Mouse (Mus musculus): ENCODE measurements around the gene 4932438H23Rik. TPM values are rescaled to one million over a fixed set of nuclear protein-coding genes. Genes with fewer than 3 reads are reported as not detected.

The 4932438H23Rik gene
- polyA plus RNA-seq (2014; fragmentation: Nextera tagmentation; extraction: Ambion mirVana) = 0.11 TPM in 1 of 2 replicates, not detected in the other

DNA sequence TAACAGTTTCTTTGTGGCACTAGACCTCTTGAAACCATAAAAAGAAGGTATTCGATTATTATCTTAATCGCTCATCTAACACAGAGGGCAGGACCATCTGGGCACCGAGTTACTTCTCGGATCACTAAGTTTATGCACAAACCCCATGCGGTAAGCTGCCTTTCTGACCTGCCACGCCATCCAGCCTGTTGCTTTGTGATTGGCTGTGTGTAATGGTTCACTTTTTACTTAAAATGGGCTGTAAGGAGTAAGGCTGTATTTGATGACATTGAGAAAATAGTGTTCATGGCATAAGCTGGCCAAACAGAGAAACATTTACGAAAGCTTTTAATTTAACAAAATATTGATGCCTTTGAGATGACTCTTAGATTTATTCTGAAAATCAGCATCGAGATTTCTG lies at the start of gene 4932438H23Rik:
4932438H23Rik (minus strand) TSS at position 101 of the 400 bp plus-strand sequence.
- H3K36me3 ChIP-seq (ENCODE audit: insufficient read depth) = no peaks in the 10 kb centered on the region
- WGBS = 80% methylated on average over 8 of the region's 8 CpGs
- H3K4me2 ChIP-seq = no peak within 1 kb of the TSS
- no peak for TF ChIP-seq CTCF (IDR thresholded peaks at IDR 0.05; ENCODE audit: low read depth)
- no peak within 1 kb of the TSS for H3K27ac ChIP-seq (ENCODE audit: low read depth)
- no peaks in the 10 kb centered on the region for H3K4me1 ChIP-seq (ENCODE audit: insufficient read depth)
- no peak within 1 kb of the TSS for H3K9ac ChIP-seq
- no peaks in the 10 kb centered on the region for H3K9me3 ChIP-seq (ENCODE audit: low read depth, low read length)
- H3K27me3 ChIP-seq (ENCODE audit: insufficient read depth, low read length) = no peaks in the 10 kb centered on the region
- no peak within 1 kb of the TSS for H3K4me3 ChIP-seq (ENCODE audit: low read depth, low read length)
- DNase-seq (no peak), ATAC-seq (ENCODE audit: insufficient read depth) (no peak)

DNA sequence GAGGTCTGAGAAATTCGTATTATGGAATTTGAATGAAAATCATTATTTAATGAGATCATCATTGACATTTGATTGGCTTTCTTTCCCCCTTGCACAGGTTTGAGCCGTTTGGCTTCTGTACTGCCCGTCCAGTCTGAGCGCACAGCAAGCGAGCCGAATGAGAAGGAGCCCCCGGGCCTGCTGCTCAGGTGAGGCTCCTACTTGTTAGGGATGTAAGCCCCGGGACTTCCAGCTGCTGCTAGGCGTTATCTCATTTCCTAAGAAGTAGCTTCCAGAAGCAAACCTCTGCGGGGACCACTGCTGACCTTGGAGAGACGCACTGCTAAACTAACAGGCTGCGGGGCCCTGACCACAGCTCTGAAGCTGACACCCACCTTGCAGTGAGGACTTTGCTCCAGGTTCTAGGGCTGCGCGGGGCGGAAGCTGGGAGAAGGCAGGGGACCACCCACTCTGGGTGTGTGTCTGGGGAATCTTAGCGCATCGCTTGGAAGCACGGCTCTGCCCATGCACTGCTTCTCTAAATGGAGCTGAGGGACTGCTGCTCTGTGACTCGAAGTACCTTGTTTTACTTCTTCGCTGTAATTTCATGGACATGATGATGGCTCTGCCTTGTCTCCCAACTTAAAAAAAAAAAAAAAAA lies 46.2 kb upstream of the 4932438H23Rik start:
- TF ChIP-seq CTCF (IDR thresholded peaks at IDR 0.05; ENCODE audit: low read depth) = no peak
- H3K27ac ChIP-seq (ENCODE audit: low read depth) = no peak overlapping the region
- DNase-seq (no peak), ATAC-seq (ENCODE audit: insufficient read depth) (no peak)
- H3K27me3 ChIP-seq (ENCODE audit: insufficient read depth, low read length) = peaks cover 29% of the 10 kb centered on the region; the same call in 1 of the 2 replicates
- H3K4me1 ChIP-seq (ENCODE audit: insufficient read depth) = no peaks in the 10 kb centered on the region
- H3K36me3 ChIP-seq (ENCODE audit: insufficient read depth) = no peaks in the 10 kb centered on the region
- no peak overlapping the region for H3K9ac ChIP-seq
- H3K9me3 ChIP-seq (ENCODE audit: low read depth, low read length) = peaks cover 5% of the 10 kb centered on the region; the same call in 1 of the 2 replicates
- H3K4me3 ChIP-seq (ENCODE audit: low read depth, low read length) = no peak overlapping the region
- H3K4me2 ChIP-seq = no peak overlapping the region
- WGBS = 31% methylated on average over 20 of the region's 20 CpGs

- H3K9ac ChIP-seq = no peak overlapping the region
- WGBS = 27% methylated on average over 10 of the region's 10 CpGs
- no peak for TF ChIP-seq CTCF (IDR thresholded peaks at IDR 0.05; ENCODE audit: low read depth)
- DNase-seq (no peak), ATAC-seq (ENCODE audit: insufficient read depth) (no peak)
- H3K9me3 ChIP-seq (ENCODE audit: low read depth, low read length) = peaks cover 5% of the 10 kb centered on the region; the same call in 1 of the 2 replicates
- H3K27ac ChIP-seq (ENCODE audit: low read depth) = no peak overlapping the region
- H3K27me3 ChIP-seq (ENCODE audit: insufficient read depth, low read length) = peaks cover 29% of the 10 kb centered on the region; the same call in 1 of the 2 replicates
- no peak overlapping the region for H3K4me2 ChIP-seq
- H3K36me3 ChIP-seq (ENCODE audit: insufficient read depth) = no peaks in the 10 kb centered on the region
- H3K4me3 ChIP-seq (ENCODE audit: low read depth, low read length) = no peak overlapping the region
- no peaks in the 10 kb centered on the region for H3K4me1 ChIP-seq (ENCODE audit: insufficient read depth)
Measured at GRCm38 (mm10) chr16:91140457-91140856, 45.5 kb upstream of the 4932438H23Rik start.

GRCm38 (mm10) chr16:91140056-91140455 lies 45.1 kb upstream of the 4932438H23Rik start:
- H3K4me3 ChIP-seq (ENCODE audit: low read depth, low read length) = no peak overlapping the region
- no peaks in the 10 kb centered on the region for H3K4me1 ChIP-seq (ENCODE audit: insufficient read depth)
- H3K27me3 ChIP-seq (ENCODE audit: insufficient read depth, low read length) = peaks cover 29% of the 10 kb centered on the region; the same call in 1 of the 2 replicates
- no peak overlapping the region for H3K27ac ChIP-seq (ENCODE audit: low read depth)
- no peak overlapping the region for H3K9ac ChIP-seq
- DNase-seq = peak; percentile 17
- H3K9me3 ChIP-seq (ENCODE audit: low read depth, low read length) = peaks cover 5% of the 10 kb centered on the region; the same call in 1 of the 2 replicates
- 16% methylated on average over 13 of the region's 13 CpGs for WGBS
- no peaks in the 10 kb centered on the region for H3K36me3 ChIP-seq (ENCODE audit: insufficient read depth)
- H3K4me2 ChIP-seq = no peak overlapping the region
- ATAC-seq (ENCODE audit: insufficient read depth) = no peak
- no peak for TF ChIP-seq CTCF (IDR thresholded peaks at IDR 0.05; ENCODE audit: low read depth)

GRCm38 (mm10) chr16:91139481-91139880 lies 44.6 kb upstream of the 4932438H23Rik start:
- H3K27me3 ChIP-seq (ENCODE audit: insufficient read depth, low read length) = peaks cover 29% of the 10 kb centered on the region; the same call in 1 of the 2 replicates
- no peaks in the 10 kb centered on the region for H3K36me3 ChIP-seq (ENCODE audit: insufficient read depth)
- H3K4me2 ChIP-seq = no peak overlapping the region
- DNase-seq = peak; percentile 44
- no peak overlapping the region for H3K27ac ChIP-seq (ENCODE audit: low read depth)
- H3K4me1 ChIP-seq (ENCODE audit: insufficient read depth) = no peaks in the 10 kb centered on the region
- TF ChIP-seq CTCF (IDR thresholded peaks at IDR 0.05; ENCODE audit: low read depth) = peak; percentile 13; the same call in 1 of the 2 replicates
- no peak overlapping the region for H3K4me3 ChIP-seq (ENCODE audit: low read depth, low read length)
- peaks cover 5% of the 10 kb centered on the region; the same call in 1 of the 2 replicates for H3K9me3 ChIP-seq (ENCODE audit: low read depth, low read length)
- H3K9ac ChIP-seq = no peak overlapping the region
- 19% methylated on average over 10 of the region's 10 CpGs for WGBS
- peak; percentile 35; the same call in 1 of the 2 replicates for ATAC-seq (ENCODE audit: insufficient read depth)

GRCm38 (mm10) chr16:91138736-91139135 lies 43.8 kb upstream of the 4932438H23Rik start:
- H3K4me1 ChIP-seq (ENCODE audit: insufficient read depth) = no peaks in the 10 kb centered on the region
- H3K27ac ChIP-seq (ENCODE audit: low read depth) = no peak overlapping the region
- no peak overlapping the region for H3K4me2 ChIP-seq
- TF ChIP-seq CTCF (IDR thresholded peaks at IDR 0.05; ENCODE audit: low read depth) = no peak
- H3K27me3 ChIP-seq (ENCODE audit: insufficient read depth, low read length) = peaks cover 29% of the 10 kb centered on the region; the same call in 1 of the 2 replicates
- no peak overlapping the region for H3K4me3 ChIP-seq (ENCODE audit: low read depth, low read length)
- H3K9me3 ChIP-seq (ENCODE audit: low read depth, low read length) = no peaks in the 10 kb centered on the region
- no peaks in the 10 kb centered on the region for H3K36me3 ChIP-seq (ENCODE audit: insufficient read depth)
- ATAC-seq (ENCODE audit: insufficient read depth) (peak; percentile 60), DNase-seq (peak; percentile 69)
- 65% methylated on average over 3 of the region's 3 CpGs for WGBS
- H3K9ac ChIP-seq = no peak overlapping the region

GRCm38 (mm10) chr16:91138151-91138550 lies 43.2 kb upstream of the 4932438H23Rik start:
- Histone ChIP-seq H3K4me3 (ENCODE audit: low read depth, low read length) (no peak overlapping the region), H3K27me3 (ENCODE audit: insufficient read depth, low read length) (peaks cover 29% of the 10 kb centered on the region; the same call in 1 of the 2 replicates), H3K4me2 (no peak overlapping the region), H3K4me1 (ENCODE audit: insufficient read depth) (no peaks in the 10 kb centered on the region), H3K27ac (ENCODE audit: low read depth) (no peak overlapping the region), H3K9me3 (ENCODE audit: low read depth, low read length) (no peaks in the 10 kb centered on the region), H3K36me3 (ENCODE audit: insufficient read depth) (no peaks in the 10 kb centered on the region), H3K9ac (no peak overlapping the region)
- DNase-seq (no peak), ATAC-seq (ENCODE audit: insufficient read depth) (no peak)
- TF ChIP-seq CTCF (IDR thresholded peaks at IDR 0.05; ENCODE audit: low read depth) = no peak
- 93% methylated on average over 7 of the region's 7 CpGs for WGBS

All from lung, embryonic 14.5 days (tissue).